ENCODE assay signal across 31 mouse cellular contexts in genomic region chr14:105302708-105303107, GRCm38 (mm10). TPM values are rescaled to one million over a fixed set of nuclear protein-coding genes. Genes with fewer than 3 reads are reported as not detected.
A peak's percentile ranks its signal among the peaks of the same experiment; 100 is the strongest.
DNase-seq lines count a peak whose midpoint lies in the region; ATAC-seq and TF ChIP-seq lines count a peak whose summit lies in the region.
"Had no signal": no experiment of that assay in that cellular context is flagged by ENCODE, and none has a peak within 500 bp of the region (broad histone marks: within the 10 kb centered on the region; RNA-seq: fewer than 3 reads in every experiment).

No protein-coding gene starts in this region.

- TF ChIP-seq EP300 in lung, postnatal 0 days (IDR thresholded peaks at IDR 0.05): no peak

- no peaks in the 10 kb centered on the region for H3K9me3 ChIP-seq in intestine, postnatal 0 days (ENCODE audit: control insufficient read depth)
- H3K9me3 ChIP-seq in intestine, embryonic 15.5 days: no peaks in the 10 kb centered on the region
- no peaks in the 10 kb centered on the region for H3K9me3 ChIP-seq in lung, postnatal 0 days (ENCODE audit: low read length)
- H3K9me3 ChIP-seq: embryonic facial prominence, embryonic 12.5 days; G1E; heart, embryonic 13.5 days; hindbrain, embryonic 15.5 days; limb, embryonic 15.5 days; liver, embryonic 15.5 days; midbrain, embryonic 15.5 days; neural tube, embryonic 13.5 days had no signal

- 82% methylated on average over 4 of the region's 4 CpGs for WGBS in intestine, postnatal 0 days
- 73% methylated on average over 4 of the region's 4 CpGs for WGBS in intestine, embryonic 15.5 days
- WGBS in lung, postnatal 0 days: 73% methylated on average over 4 of the region's 4 CpGs

- peaks cover 32% of the 10 kb centered on the region for H3K36me3 ChIP-seq in intestine, postnatal 0 days (ENCODE audit: control insufficient read depth, insufficient read depth)
- 0 out of 2 replicates have a peak, but pooled peaks cover 4% of the 10 kb centered on the region for H3K36me3 ChIP-seq in intestine, embryonic 15.5 days
- peaks cover 9% of the 10 kb centered on the region; the same call in 1 of the 2 replicates for H3K36me3 ChIP-seq in lung, postnatal 0 days (ENCODE audit: insufficient read depth, low read length)
- H3K36me3 ChIP-seq: embryonic facial prominence, embryonic 12.5 days had no signal

- H3K9ac ChIP-seq in intestine, postnatal 0 days (ENCODE audit: low read depth, low read length): no peak overlapping the region
- H3K9ac ChIP-seq in intestine, embryonic 15.5 days: no peak overlapping the region
- H3K9ac ChIP-seq in lung, postnatal 0 days (replicated peaks; ENCODE audit: low read depth): no peak overlapping the region
- H3K9ac ChIP-seq: embryonic facial prominence, embryonic 12.5 days; heart, embryonic 13.5 days; hindbrain, embryonic 15.5 days; limb, embryonic 15.5 days; liver, embryonic 15.5 days; midbrain, embryonic 15.5 days; neural tube, embryonic 13.5 days had no signal

- H3K27ac ChIP-seq in intestine, postnatal 0 days (ENCODE audit: low read depth, low read length): no peak overlapping the region
- no peak overlapping the region for H3K27ac ChIP-seq in intestine, embryonic 15.5 days
- H3K27ac ChIP-seq in lung, postnatal 0 days (ENCODE audit: low read length): no peak overlapping the region
- H3K27ac ChIP-seq: embryonic facial prominence, embryonic 12.5 days; heart, embryonic 13.5 days; hindbrain, embryonic 15.5 days; limb, embryonic 15.5 days; liver, embryonic 15.5 days; midbrain, embryonic 15.5 days; neural tube, embryonic 13.5 days had no signal

- no peak for DNase-seq in frontal cortex, postnatal 14 days (ENCODE audit: low spot score in 2 of 2)
- DNase-seq in lung, postnatal 0 days (ENCODE audit: low spot score): no peak
- no peak for DNase-seq in lung, postnatal 14 days
- peak; percentile 29 for DNase-seq in adipocyte (ENCODE audit: low spot score)
- DNase-seq in kidney, postnatal 4 days: no peak
- DNase-seq: adrenal gland, postnatal 10 days; cerebellum, adult 2 months; cerebellum, postnatal 25 days; gastrocnemius, postnatal 14 days; heart, postnatal 14 days; kidney, adult 18-20 months; kidney, postnatal 10 days; left cerebral cortex, postnatal 4 days; lung, postnatal 10 days; retina, postnatal 1 day; right cerebral cortex, postnatal 25 days; spleen, adult 18-20 months; thymus, postnatal 14 days had no signal

- H3K4me3 ChIP-seq in intestine, postnatal 0 days (ENCODE audit: low read depth, low read length): no peak overlapping the region
- no peak overlapping the region for H3K4me3 ChIP-seq in intestine, embryonic 15.5 days (replicated peaks)
- H3K4me3 ChIP-seq in lung, postnatal 0 days (ENCODE audit: low read depth, low read length): no peak overlapping the region
- H3K4me3 ChIP-seq: embryonic facial prominence, embryonic 12.5 days; heart, embryonic 13.5 days; hindbrain, embryonic 15.5 days; limb, embryonic 15.5 days; liver, embryonic 15.5 days; midbrain, embryonic 15.5 days; myocyte; neural tube, embryonic 13.5 days had no signal

- no peaks in the 10 kb centered on the region for H3K27me3 ChIP-seq in intestine, postnatal 0 days (replicated peaks; ENCODE audit: control insufficient read depth, insufficient read depth, low read length)
- no peaks in the 10 kb centered on the region for H3K27me3 ChIP-seq in intestine, embryonic 15.5 days (replicated peaks)
- H3K27me3 ChIP-seq in lung, postnatal 0 days (replicated peaks; ENCODE audit: insufficient read depth, low read length): no peaks in the 10 kb centered on the region
- H3K27me3 ChIP-seq: embryonic facial prominence, embryonic 12.5 days; heart, embryonic 13.5 days; hindbrain, embryonic 15.5 days; limb, embryonic 15.5 days; liver, embryonic 15.5 days; midbrain, embryonic 15.5 days; neural tube, embryonic 13.5 days had no signal

- TF ChIP-seq CTCF in intestine, postnatal 0 days (IDR thresholded peaks at IDR 0.05; ENCODE audit: low read depth): peak; percentile 40; the same call in 1 of the 2 replicates
- peak; percentile 16; the same call in 1 of the 2 replicates for TF ChIP-seq CTCF in lung, postnatal 0 days (IDR thresholded peaks at IDR 0.05)

- ATAC-seq in frontal cortex, adult (ENCODE audit: low TSS enrichment): peak; percentile 39; the same call in 1 of the 2 replicates
- ATAC-seq in intestine, postnatal 0 days: no peak
- no peak for ATAC-seq in intestine, embryonic 15.5 days
- ATAC-seq in lung, postnatal 0 days: no peak
- ATAC-seq: activated CD4-positive, CD25-positive, alpha-beta regulatory T cell, adult 4 months; midbrain, embryonic 15.5 days had no signal

- no peaks in the 10 kb centered on the region for H3K4me1 ChIP-seq in intestine, postnatal 0 days (replicated peaks; ENCODE audit: control insufficient read depth, insufficient read depth, low read length)
- no peaks in the 10 kb centered on the region for H3K4me1 ChIP-seq in intestine, embryonic 15.5 days (replicated peaks)
- H3K4me1 ChIP-seq in lung, postnatal 0 days (ENCODE audit: insufficient read depth, low read depth, low read length): no peaks in the 10 kb centered on the region
- H3K4me1 ChIP-seq: embryonic facial prominence, embryonic 12.5 days; hindbrain, embryonic 15.5 days; limb, embryonic 15.5 days; liver, embryonic 15.5 days; midbrain, embryonic 15.5 days had no signal

- no peak overlapping the region for H3K4me2 ChIP-seq in intestine, postnatal 0 days (replicated peaks; ENCODE audit: low read depth)
- H3K4me2 ChIP-seq in intestine, embryonic 15.5 days (replicated peaks): no peak overlapping the region
- no peak overlapping the region for H3K4me2 ChIP-seq in lung, postnatal 0 days (replicated peaks; ENCODE audit: low read depth, low read length)
- H3K4me2 ChIP-seq: embryonic facial prominence, embryonic 12.5 days; heart, embryonic 13.5 days; hindbrain, embryonic 15.5 days; limb, embryonic 15.5 days; liver, embryonic 15.5 days; midbrain, embryonic 15.5 days; neural tube, embryonic 13.5 days had no signal

RNA-seq across cellular contexts. Expression of gene Ndfip2, which starts 44.3 kb away (rescaled TPM):
- polyA plus RNA-seq in intestine, postnatal 0 days (2015; fragmentation: Nextera tagmentation; extraction: Ambion mirVana): 119 and 124 TPM in 2 replicates
- polyA plus RNA-seq in intestine, embryonic 15.5 days (2015; fragmentation: Nextera tagmentation; extraction: Ambion mirVana): 101 and 107 TPM in 2 replicates
- 76.7 and 81.0 TPM in 2 replicates for polyA plus RNA-seq in lung, postnatal 0 days (2015; fragmentation: Nextera tagmentation; extraction: Ambion mirVana)
